Mouse (Mus musculus): ENCODE data around the gene Luc7l2.
"Not testable (repeated sequence)": the region's sequence is repeated elsewhere in the genome, so short reads cannot be mapped to it uniquely, and the experiment has no call there.

Luc7l2 gene

DNA sequence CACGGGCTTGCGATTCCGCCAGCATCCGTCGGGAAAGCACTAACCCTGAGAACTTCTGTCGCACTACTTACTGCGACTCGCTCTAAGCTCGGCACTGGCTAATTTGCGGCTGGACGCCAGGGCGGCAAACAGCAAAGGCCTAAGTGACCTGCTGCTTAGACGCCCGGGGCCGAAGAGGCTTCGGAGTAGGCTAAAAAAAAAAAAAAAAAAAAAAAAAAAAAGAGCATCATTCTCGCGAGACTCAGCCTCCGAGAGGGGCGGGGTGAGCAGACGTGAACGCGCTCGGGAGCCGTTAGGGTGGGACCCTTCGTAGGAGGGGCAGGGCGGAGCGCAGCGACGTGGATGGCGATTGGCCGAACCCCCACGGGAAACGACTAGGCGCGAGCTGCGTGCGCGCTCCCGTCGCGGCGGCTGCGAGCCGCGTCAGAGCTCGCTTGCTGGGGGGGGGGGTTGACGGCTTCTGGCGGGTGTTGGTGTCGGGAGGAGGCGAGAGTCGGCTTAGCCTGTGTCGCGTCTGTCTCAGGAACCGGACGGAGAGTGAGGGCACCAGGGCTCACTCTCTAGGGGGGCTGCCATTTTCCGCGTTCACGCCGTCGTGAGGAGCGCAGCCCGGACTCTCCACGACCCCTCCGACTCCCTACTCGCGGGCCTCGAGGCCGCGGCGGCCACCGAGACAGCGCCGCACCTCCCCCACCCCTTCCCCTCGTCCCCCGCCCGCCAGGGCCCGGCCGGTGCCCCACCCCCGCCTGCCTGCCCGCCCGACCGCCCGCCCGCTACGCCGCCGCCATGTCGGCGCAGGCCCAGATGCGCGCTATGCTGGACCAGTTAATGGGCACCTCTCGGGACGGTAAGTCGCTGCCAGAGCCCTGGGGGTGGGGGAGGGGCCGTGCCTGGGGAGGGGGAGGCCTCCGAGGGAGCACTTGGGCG is at the start of gene Luc7l2:
Gene Luc7l2 (plus strand): TSS at position 273 of the 927 bp plus-strand sequence.
- in situ Hi-C loops (cut with MboI, MseI), result no loop called here

- in situ Hi-C loops (cut with MboI, MseI), result no loop called here
Measured at GRCm38 (mm10) chr6:38512096-38512495, 39.0 kb upstream of the Luc7l2 start.

- in situ Hi-C loops (cut with MboI, MseI), result no loop called here
Measured at GRCm38 (mm10) chr6:38512830-38513229, 38.3 kb upstream of the Luc7l2 start.

GRCm38 (mm10) chr6:38515201-38515600 is 35.9 kb upstream of the Luc7l2 start:
- in situ Hi-C loops (cut with MboI, MseI), result no loop called here

- in situ Hi-C loops (cut with MboI, MseI), result loop anchor here (5.0 kb wide), 1 partner anchor 42 kb away; no protein-coding TSS in a partner anchor
Measured at GRCm38 (mm10) chr6:38523851-38524250, 27.3 kb upstream of the Luc7l2 start.

- in situ Hi-C loops (cut with MboI, MseI), result no loop called here
Measured at GRCm38 (mm10) chr6:38531211-38531820, 19.8 kb upstream of the Luc7l2 start.

- in situ Hi-C loops (cut with MboI, MseI), result no loop called here
Measured at GRCm38 (mm10) chr6:38532500-38533420, 18.4 kb upstream of the Luc7l2 start.

GRCm38 (mm10) chr6:38533428-38534405 is 17.4 kb upstream of the Luc7l2 start, which contains the start of gene Fmc1:
Fmc1 (plus strand) TSS chr6:38533502.
- in situ Hi-C loops (cut with MboI, MseI), result no loop called here

DNA sequence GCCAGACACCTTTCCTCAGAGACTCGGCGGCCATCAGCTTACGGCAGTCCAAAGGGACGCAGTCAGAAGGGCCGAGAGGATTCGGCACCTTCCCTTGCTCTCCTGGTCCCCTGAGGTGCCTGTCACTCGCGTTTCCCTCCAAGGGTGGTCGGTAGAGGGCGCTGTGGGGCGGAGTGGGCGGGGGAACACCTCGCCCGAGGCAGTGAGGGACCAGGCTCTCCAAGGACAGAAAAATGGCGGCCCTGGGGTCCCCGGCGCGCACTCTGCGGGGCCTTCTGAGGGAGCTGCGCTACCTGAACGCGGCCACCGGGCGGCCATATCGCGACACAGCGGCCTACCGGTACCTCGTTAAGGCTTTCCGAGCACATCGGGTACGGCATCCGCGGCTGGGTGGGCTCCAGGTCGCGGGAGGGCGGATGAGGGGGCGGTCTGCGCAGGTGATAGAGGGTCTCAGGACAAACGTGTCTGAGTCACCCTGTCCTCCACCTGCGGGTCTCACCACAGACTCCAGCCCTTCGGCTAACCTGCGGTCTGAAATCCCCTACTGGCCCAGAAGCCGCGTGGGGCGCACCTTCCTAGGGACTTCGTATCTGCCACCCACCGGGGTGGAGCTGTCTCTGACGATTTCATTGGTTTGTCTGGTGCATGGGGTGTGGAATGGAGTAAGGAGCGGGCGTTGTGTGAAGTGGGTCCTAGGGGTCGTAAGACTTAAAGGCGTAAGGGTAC is 16.3 kb upstream of the Luc7l2 start:
- in situ Hi-C loops (cut with MboI, MseI), result no loop called here

DNA sequence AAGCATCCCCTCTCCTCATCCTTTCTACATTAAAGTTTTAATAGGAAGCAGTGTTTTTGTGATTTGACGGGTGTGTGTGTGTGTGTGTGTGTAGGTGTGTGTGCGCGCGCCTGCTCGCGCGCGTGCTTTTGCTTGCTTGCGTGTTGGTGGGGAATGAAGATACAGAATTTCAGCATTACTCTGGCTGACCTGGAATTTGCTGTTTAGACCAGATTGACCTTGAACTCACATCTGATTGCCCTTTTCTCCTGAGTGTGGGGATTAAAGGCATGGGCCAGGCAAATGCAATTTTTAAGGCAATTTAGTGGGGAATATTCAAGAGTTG is 15.8 kb upstream of the Luc7l2 start:
- in situ Hi-C loops (cut with MboI, MseI), result no loop called here

- in situ Hi-C loops (cut with MboI, MseI), result no loop called here
Measured at GRCm38 (mm10) chr6:38535788-38536187, 15.3 kb upstream of the Luc7l2 start.

- in situ Hi-C loops (cut with MboI, MseI), result not testable (repeated sequence)
Measured at GRCm38 (mm10) chr6:38544141-38544540, 7.0 kb upstream of the Luc7l2 start.

DNA sequence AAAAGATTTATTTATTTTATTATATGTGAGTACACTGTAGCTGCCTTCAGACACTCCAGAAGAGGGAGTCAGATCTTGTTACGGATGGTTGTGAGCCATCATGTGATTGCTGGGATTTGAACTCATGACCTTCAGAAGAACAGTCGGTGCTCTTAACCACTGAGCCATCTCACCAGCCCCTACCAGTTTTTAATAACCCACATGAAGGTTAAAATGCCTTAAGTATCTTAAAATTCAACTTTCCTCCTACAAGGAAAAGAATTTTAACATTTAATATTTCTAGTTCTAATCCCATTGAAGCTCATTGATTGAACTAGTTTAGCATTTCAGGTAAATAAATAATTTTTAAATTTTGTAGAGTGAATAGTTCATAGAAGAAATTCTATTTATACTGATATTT is 4.1 kb upstream of the Luc7l2 start:
- in situ Hi-C loops (cut with MboI, MseI), result not testable (repeated sequence)

DNA sequence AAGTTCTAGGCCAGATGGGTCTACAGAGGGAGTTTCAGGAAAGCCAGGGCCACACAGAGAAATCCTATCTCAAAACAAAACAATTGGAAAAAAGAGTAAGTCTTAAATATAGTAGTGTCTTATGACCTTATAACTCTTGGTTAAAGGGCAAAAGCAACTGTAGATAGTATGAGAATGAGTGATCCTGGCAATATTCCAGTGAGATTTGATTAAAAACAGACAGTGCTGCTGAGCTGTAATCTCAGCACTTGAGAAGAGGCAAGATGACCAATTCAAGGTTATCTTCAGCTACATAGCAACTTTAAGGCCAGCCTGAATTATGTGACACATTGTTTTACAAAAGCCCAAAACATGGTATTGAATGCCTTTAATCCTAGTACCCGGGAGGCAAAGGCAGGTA is 3.4 kb upstream of the Luc7l2 start:
- in situ Hi-C loops (cut with MboI, MseI), result no loop called here

GRCm38 (mm10) chr6:38548595-38548994 is 2.5 kb upstream of the Luc7l2 start:
- in situ Hi-C loops (cut with MboI, MseI), result not testable (repeated sequence)

GRCm38 (mm10) chr6:38549840-38550239 is 1.3 kb upstream of the Luc7l2 start:
- in situ Hi-C loops (cut with MboI, MseI), result not testable (repeated sequence)

GRCm38 (mm10) chr6:38550250-38551061 is 678 bp upstream of the Luc7l2 start:
- in situ Hi-C loops (cut with MboI, MseI), result no loop called here

DNA sequence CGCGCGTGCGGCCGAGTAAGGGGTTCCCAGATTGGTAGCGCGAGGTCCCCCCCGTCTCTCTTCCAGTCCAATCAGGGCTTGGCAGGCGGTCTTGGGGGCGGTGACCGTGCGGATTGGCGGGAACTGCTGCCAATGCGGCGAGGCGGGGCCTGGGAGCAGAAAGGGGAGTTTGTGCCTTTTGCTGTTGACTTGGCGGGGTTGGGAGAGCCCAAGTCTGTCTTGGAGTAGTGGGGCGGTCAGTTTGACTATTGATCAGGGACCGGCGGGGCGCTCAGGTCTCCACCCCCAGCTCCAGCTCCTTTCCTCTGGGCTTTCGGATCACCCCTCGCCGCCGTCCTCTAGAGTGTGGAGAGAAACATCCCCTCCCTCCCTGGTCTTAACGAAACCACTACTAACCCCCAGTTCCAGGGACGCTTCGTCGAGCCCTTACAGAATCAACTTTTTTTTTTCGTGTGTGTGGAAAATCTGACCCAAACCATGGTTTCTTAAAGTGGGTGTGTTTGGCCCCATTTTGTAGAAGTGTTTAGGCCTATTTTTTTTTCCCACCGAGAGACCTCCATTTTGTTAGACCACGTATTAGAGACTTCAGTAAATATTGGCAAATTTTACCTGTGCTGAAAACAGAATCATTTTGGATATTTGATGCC is 978 bp downstream of the Luc7l2 start:
- in situ Hi-C loops (cut with MboI, MseI), result no loop called here

GRCm38 (mm10) chr6:38552636-38553000 is 1.5 kb downstream of the Luc7l2 start:
- in situ Hi-C loops (cut with MboI, MseI), result no loop called here

Measured in T-helper 2 cell (primary cell).